Mouse (Mus musculus) bone marrow, adult 2 months (tissue): ENCODE results near the gene Ssbp2.

Source experiments
- CTCF ChIP-seq: fragments of 200-500 bp; IDR thresholded peaks from 2 replicates; pipeline ENCODE4 v1.5.1; 2011; ENCODE audit warnings: low read length, control low read depth; ENCODE audit not compliant: control insufficient read depth, insufficient read depth
- POLR2A ChIP-seq: fragments of 200-500 bp; IDR thresholded peaks from 2 replicates; pipeline ENCODE4 v1.6.1; 2011; ENCODE audit warnings: low read depth, mild to moderate bottlenecking, control low read depth, low read length, borderline replicate concordance; ENCODE audit not compliant: control insufficient read depth

GRCm38 (mm10) chr13:91610601-91611000, 150.5 kb downstream of the Ssbp2 start:
- TF ChIP-seq CTCF (no peak), POLR2A (no peak)
